Mouse (Mus musculus) CD4-positive, CD25-positive, alpha-beta regulatory T cell, adult 4 months (primary cell): ENCODE measurements at regions not wholly inside any gene's neighbourhood (a gene's known extent, or its start where the extent isn't known, plus 50 kb on each side); places are given as distances from the start of the nearest gene placed in this dataset.
"Not testable (repeated sequence)": the region's sequence is repeated elsewhere in the genome, so short reads cannot be mapped to it uniquely, and the experiment has no call there.

Experiments used
- ATAC-seq: one replicate; pipeline ENCODE4 v1.8.0; 2017

- no peak for ATAC-seq
Observed at GRCm38 (mm10) chr15:37100767-37101288, 93.3 kb upstream of the Zfp706 start.

- peak; percentile 90 for ATAC-seq
Observed at GRCm38 (mm10) chr15:37099927-37100766, 92.6 kb upstream of the Zfp706 start.

GRCm38 (mm10) chr15:37099176-37099575, 91.6 kb upstream of the Zfp706 start:
- ATAC-seq, result no peak

GRCm38 (mm10) chr15:37097426-37097825, 89.9 kb upstream of the Zfp706 start:
- ATAC-seq, result no peak

GRCm38 (mm10) chr15:37091171-37091570, 83.6 kb upstream of the Zfp706 start:
- not testable (repeated sequence) for ATAC-seq

- ATAC-seq, result no peak
Observed at GRCm38 (mm10) chr15:37083726-37084125, 76.2 kb upstream of the Zfp706 start.

GRCm38 (mm10) chr15:37081836-37082235, 74.3 kb upstream of the Zfp706 start:
- ATAC-seq, result no peak

GRCm38 (mm10) chr15:37080931-37081330, 73.4 kb upstream of the Zfp706 start:
- ATAC-seq, result no peak

GRCm38 (mm10) chr15:37080395-37080794, 72.8 kb upstream of the Zfp706 start:
- no peak for ATAC-seq

GRCm38 (mm10) chr15:37074207-37074606, 66.6 kb upstream of the Zfp706 start:
- not testable (repeated sequence) for ATAC-seq

- ATAC-seq, result no peak
Observed at GRCm38 (mm10) chr15:37072202-37072862, 64.8 kb upstream of the Zfp706 start.

- ATAC-seq, result no peak
Observed at GRCm38 (mm10) chr15:37070188-37070587, 62.6 kb upstream of the Zfp706 start.

- no peak for ATAC-seq
Observed at GRCm38 (mm10) chr15:37067326-37067725, 59.8 kb upstream of the Zfp706 start.

- ATAC-seq, result no peak
Observed at GRCm38 (mm10) chr15:37065926-37066550, 58.5 kb upstream of the Zfp706 start.

- no peak for ATAC-seq
Observed at GRCm38 (mm10) chr15:37065408-37065807, 57.8 kb upstream of the Zfp706 start.

GRCm38 (mm10) chr15:37063781-37064383, 56.3 kb upstream of the Zfp706 start:
- ATAC-seq, result no peak

- no peak for ATAC-seq
Observed at GRCm38 (mm10) chr15:37062585-37062984, 55.0 kb upstream of the Zfp706 start.

GRCm38 (mm10) chr15:37061501-37061900, 53.9 kb upstream of the Zfp706 start:
- no peak for ATAC-seq

GRCm38 (mm10) chr15:37060831-37061230, 53.3 kb upstream of the Zfp706 start:
- no peak for ATAC-seq
